In the genomic region with DNA sequence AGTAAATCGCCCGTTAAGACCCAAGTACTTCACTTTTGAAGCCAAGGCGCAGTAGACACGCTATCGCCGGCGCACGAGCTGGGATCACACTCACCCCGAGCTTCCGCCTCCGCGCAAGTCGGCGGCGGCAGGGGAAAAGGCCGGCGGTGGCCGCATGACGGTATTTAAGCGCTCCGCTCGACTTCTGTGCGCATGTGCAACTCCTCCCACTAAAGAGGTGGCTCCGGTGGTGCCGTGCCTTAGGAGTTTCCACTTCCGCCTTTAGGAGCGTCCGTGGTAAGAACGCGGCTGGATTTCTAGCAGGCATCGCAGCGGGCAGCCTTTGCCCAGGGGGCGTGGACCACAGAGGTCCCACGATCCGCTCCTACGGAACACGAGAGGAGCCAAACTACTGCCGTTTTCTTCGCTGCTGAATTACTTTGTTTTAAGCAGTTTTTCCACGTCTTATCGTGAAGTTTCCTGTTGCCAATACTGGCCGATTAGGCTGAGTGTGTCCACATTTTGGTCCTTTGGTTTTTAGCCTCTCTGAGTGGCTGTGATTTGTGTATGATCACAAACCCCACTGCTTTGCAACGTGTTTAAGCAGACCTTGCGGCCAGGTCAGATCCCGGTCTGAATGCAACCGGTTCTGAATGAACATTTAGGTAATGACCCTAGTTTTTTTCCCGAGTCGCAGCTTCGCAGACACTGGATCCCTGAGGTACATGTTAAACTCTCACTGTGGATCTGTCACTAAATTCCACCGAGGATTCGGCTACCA, we compare ENCODE assay signal across 8 mouse cellular contexts. TPM values are rescaled to one million over a fixed set of nuclear protein-coding genes. Genes with fewer than 3 reads are reported as not detected.
DNase-seq lines count a peak whose midpoint lies in the region; ATAC-seq and TF ChIP-seq lines count a peak whose summit lies in the region.

A gene (minus strand): TSS at position 214 of the 760 bp plus-strand sequence.

- H3K4me1 ChIP-seq in embryonic facial prominence, embryonic 14.5 days (ENCODE audit: control insufficient read depth, insufficient read depth, low read length) = peaks cover 15% of the 10 kb centered on the region
- H3K4me1 ChIP-seq in heart, adult 2 months (ENCODE audit: control insufficient read depth, insufficient read depth, low read length) = peaks cover 3% of the 10 kb centered on the region
- H3K4me1 ChIP-seq in limb, embryonic 13.5 days = peaks cover 48% of the 10 kb centered on the region
- H3K4me1 ChIP-seq in midbrain, embryonic 16.5 days (ENCODE audit: control insufficient read depth, insufficient read depth, low read length) = peaks cover 20% of the 10 kb centered on the region

- H3K9ac ChIP-seq in embryonic facial prominence, embryonic 14.5 days (ENCODE audit: low read depth, low read length) = peak within 1 kb of the TSS; percentile 96
- peak within 1 kb of the TSS; percentile 81 for H3K9ac ChIP-seq in heart, adult 2 months (ENCODE audit: low read depth, low read length)
- peak within 1 kb of the TSS; percentile 95 for H3K9ac ChIP-seq in limb, embryonic 13.5 days
- H3K9ac ChIP-seq in midbrain, embryonic 16.5 days (ENCODE audit: low read depth, low read length) = peak within 1 kb of the TSS; percentile 91

- ATAC-seq in embryonic facial prominence, embryonic 14.5 days (ENCODE audit: low read depth) = peak; percentile 97
- ATAC-seq in limb, embryonic 13.5 days (ENCODE audit: low FRiP score, low read depth) = peak; percentile 97
- ATAC-seq in midbrain, embryonic 16.5 days = peak; percentile 99

- TF ChIP-seq POLR2A in heart, adult 2 months (IDR thresholded peaks at IDR 0.05; ENCODE audit: insufficient read depth, low read depth, low read length) = peak; percentile 97

- peak; percentile 93 for TF ChIP-seq EP300 in heart, adult 2 months (IDR thresholded peaks at IDR 0.05; ENCODE audit: insufficient read depth, low read depth, low read length)

- DNase-seq in 3T3-L1 (ENCODE audit: low read depth, low spot score) = peak; percentile 98
- peak; percentile 94 to 99 for DNase-seq in adrenal gland, postnatal 4 days (ENCODE audit: low spot score in 2 of 2)
- DNase-seq in embryonic facial prominence, embryonic 14.5 days (ENCODE audit: low spot score) = peak; percentile 99
- DNase-seq in heart, adult 2 months = peak; percentile 98 to 99
- DNase-seq in kidney, adult 8-10 months = peak; percentile 98 to 99
- DNase-seq in spleen, postnatal 10 days (ENCODE audit: low spot score in 2 of 2) = peak; percentile 99

- H3K9me3 ChIP-seq in embryonic facial prominence, embryonic 14.5 days (ENCODE audit: control insufficient read depth, low read length) = no peaks in the 10 kb centered on the region
- no peaks in the 10 kb centered on the region for H3K9me3 ChIP-seq in limb, embryonic 13.5 days
- H3K9me3 ChIP-seq in midbrain, embryonic 16.5 days (replicated peaks; ENCODE audit: control insufficient read depth, low read length, poor library complexity, severe bottlenecking) = no peaks in the 10 kb centered on the region

- peak; percentile 16; the same call in 1 of the 2 replicates for TF ChIP-seq CTCF in heart, adult 2 months (IDR thresholded peaks at IDR 0.05)

- peaks cover 37% of the 10 kb centered on the region for H3K36me3 ChIP-seq in embryonic facial prominence, embryonic 14.5 days (ENCODE audit: control insufficient read depth, insufficient read depth, low read length)
- peaks cover 24% of the 10 kb centered on the region for H3K36me3 ChIP-seq in heart, adult 2 months (ENCODE audit: control insufficient read depth, insufficient read depth, low read length)
- peaks cover 38% of the 10 kb centered on the region for H3K36me3 ChIP-seq in limb, embryonic 13.5 days
- peaks cover 7% of the 10 kb centered on the region for H3K36me3 ChIP-seq in midbrain, embryonic 16.5 days (ENCODE audit: control insufficient read depth, insufficient read depth, low read length)

- H3K27me3 ChIP-seq in embryonic facial prominence, embryonic 14.5 days (replicated peaks; ENCODE audit: control insufficient read depth, insufficient read depth, low read length) = no peaks in the 10 kb centered on the region
- no peaks in the 10 kb centered on the region for H3K27me3 ChIP-seq in heart, adult 2 months (ENCODE audit: control insufficient read depth, insufficient read depth, low read length)
- H3K27me3 ChIP-seq in limb, embryonic 13.5 days = no peaks in the 10 kb centered on the region
- H3K27me3 ChIP-seq in midbrain, embryonic 16.5 days (ENCODE audit: control insufficient read depth, insufficient read depth, low read depth, low read length) = no peaks in the 10 kb centered on the region

- WGBS in embryonic facial prominence, embryonic 14.5 days = under 1% methylated on average over 39 of the region's 51 CpGs
- WGBS in heart, adult 2 months = under 1% methylated on average over 51 of the region's 51 CpGs
- under 1% methylated on average over 51 of the region's 51 CpGs for WGBS in limb, embryonic 13.5 days
- WGBS in midbrain, embryonic 16.5 days = under 1% methylated on average over 51 of the region's 51 CpGs

- intact Hi-C loops in heart, adult 2 months (cut with DNase I) = loop anchor here (5.0 kb wide), 1 partner anchor 1065 kb away; no protein-coding TSS in a partner anchor

- peak within 1 kb of the TSS; percentile 78 for H3K27ac ChIP-seq in embryonic facial prominence, embryonic 14.5 days (replicated peaks; ENCODE audit: low read depth, low read length)
- H3K27ac ChIP-seq in heart, adult 2 months = peak within 1 kb of the TSS; percentile 84
- peak within 1 kb of the TSS; percentile 91 for H3K27ac ChIP-seq in limb, embryonic 13.5 days
- peak within 1 kb of the TSS; percentile 74 for H3K27ac ChIP-seq in midbrain, embryonic 16.5 days (ENCODE audit: low read length)

- H3K4me3 ChIP-seq in embryonic facial prominence, embryonic 14.5 days (ENCODE audit: low read depth, low read length) = peak within 1 kb of the TSS; percentile 90
- H3K4me3 ChIP-seq in heart, adult 2 months = peak within 1 kb of the TSS; percentile 71
- H3K4me3 ChIP-seq in limb, embryonic 13.5 days = peak within 1 kb of the TSS; percentile 91
- H3K4me3 ChIP-seq in midbrain, embryonic 16.5 days (ENCODE audit: low read depth, low read length) = peak within 1 kb of the TSS; percentile 84

- H3K79me2 ChIP-seq in heart, adult 2 months (replicated peaks; ENCODE audit: control insufficient read depth, insufficient read depth, low read length) = no peaks in the 10 kb centered on the region

- peak within 1 kb of the TSS; percentile 82 for H3K4me2 ChIP-seq in embryonic facial prominence, embryonic 14.5 days (ENCODE audit: low read depth, low read length)
- peak within 1 kb of the TSS; percentile 93 for H3K4me2 ChIP-seq in limb, embryonic 13.5 days (replicated peaks)
- H3K4me2 ChIP-seq in midbrain, embryonic 16.5 days (ENCODE audit: low read length) = peak within 1 kb of the TSS; percentile 98

RNA-seq across cellular contexts. Expression of the gene that starts here (rescaled TPM):
- 100 to 1,000 TPM; 618 to 653 TPM for total RNA-seq in adrenal gland, postnatal 4 days (2021)
- 254 and 271 TPM in 2 replicates for polyA plus RNA-seq in embryonic facial prominence, embryonic 14.5 days (2014; fragmentation: Nextera tagmentation; extraction: Ambion mirVana)
- total RNA-seq in heart, adult 2 months (2021) = 100 to 1,000 TPM; 189 to 223 TPM
- 457 and 603 TPM in 2 replicates for polyA plus RNA-seq in heart, adult 2 months (2012; rRNA removed)
- 174 and 179 TPM in 2 replicates for polyA plus RNA-seq in limb, embryonic 13.5 days (2015; fragmentation: Nextera tagmentation; extraction: Ambion mirVana)
- polyA plus RNA-seq in midbrain, embryonic 16.5 days (2015; fragmentation: Nextera tagmentation; extraction: Ambion mirVana) = 83.7 and 87.4 TPM in 2 replicates

Comparison
In these comparisons a context has a peak if more than half of its experiments do, and no peak if none do; other contexts are left out.
1. Peak in every context shown above with its lines: DNase-seq, ATAC-seq, H3K4me3 ChIP-seq and H3K27ac ChIP-seq.